Mouse (Mus musculus) neutrophil, adult 5-6 weeks (primary cell): ENCODE results near the gene Rexo4. TPM values are rescaled to one million over a fixed set of nuclear protein-coding genes. Genes with fewer than 3 reads are reported as not detected.

Source experiments
- ATAC-seq: fragments of 151-379, 151-347 bp; 2 replicates; pipeline ENCODE4 v1.8.0; 2017; ENCODE audit warnings: mild to moderate bottlenecking, moderate TSS enrichment; ENCODE audit not compliant: insufficient number of reproducible peaks, poor library complexity, low FRiP score, severe bottlenecking; ENCODE audit errors: extremely low read depth
- total RNA-seq: library from RNA; stranded (forward); fragments of 200-1000 nt; gene quantifications from 2 replicates; pipeline ENCODE4 v1.2.3, GENCODE M21; 2017

The Rexo4 gene
- total RNA-seq: 76.4 and 98.3 TPM in 2 replicates

- peak; percentile 92 for ATAC-seq
These were observed at the start of gene Rexo4 for GRCm38 (mm10) chr2:26963923-26964723. Rexo4 (minus strand) TSS chr2:26964386.

GRCm38 (mm10) chr2:27009714-27010244, 45.6 kb upstream of the Rexo4 start, which contains the start of gene Cacfd1:
Cacfd1 (plus strand) TSS chr2:27009926.
- peak; percentile 85 for ATAC-seq

- no peak for ATAC-seq
These were observed 43.5 kb upstream of the Rexo4 start for GRCm38 (mm10) chr2:27007701-27008100.

GRCm38 (mm10) chr2:27006255-27006654, 42.1 kb upstream of the Rexo4 start:
- ATAC-seq: no peak

- no peak for ATAC-seq
These were observed 33.8 kb upstream of the Rexo4 start for GRCm38 (mm10) chr2:26997993-26998392.

- ATAC-seq: no peak
These were observed 33.3 kb upstream of the Rexo4 start for GRCm38 (mm10) chr2:26997498-26997897.

GRCm38 (mm10) chr2:26993936-26994335, 29.8 kb upstream of the Rexo4 start:
- no peak for ATAC-seq

- no peak for ATAC-seq
These were observed 20.5 kb upstream of the Rexo4 start for GRCm38 (mm10) chr2:26984640-26985039.

- no peak for ATAC-seq
These were observed 20.0 kb upstream of the Rexo4 start for GRCm38 (mm10) chr2:26984179-26984578.

- ATAC-seq: no peak
These were observed 16.2 kb upstream of the Rexo4 start for GRCm38 (mm10) chr2:26980361-26980760.

- ATAC-seq: peak; percentile 17; the same call in 1 of the 2 replicates
These were observed 9.8 kb upstream of the Rexo4 start for GRCm38 (mm10) chr2:26973960-26974359.

GRCm38 (mm10) chr2:26973116-26973515, 8.9 kb upstream of the Rexo4 start, which contains the start of gene Adamts13:
Adamts13 (plus strand) TSS chr2:26973416.
- ATAC-seq: no peak

- no peak for ATAC-seq
These were observed 3.1 kb upstream of the Rexo4 start for GRCm38 (mm10) chr2:26967262-26967661.

GRCm38 (mm10) chr2:26964724-26965370, 661 bp upstream of the Rexo4 start:
- no peak for ATAC-seq

GRCm38 (mm10) chr2:26960756-26961155, 3.4 kb downstream of the Rexo4 start:
- ATAC-seq: no peak

GRCm38 (mm10) chr2:26957488-26957859, 6.7 kb downstream of the Rexo4 start:
- ATAC-seq: no peak

- ATAC-seq: no peak
These were observed 7.2 kb downstream of the Rexo4 start for GRCm38 (mm10) chr2:26956811-26957487.

- ATAC-seq: no peak
These were observed 9.3 kb downstream of the Rexo4 start for GRCm38 (mm10) chr2:26954735-26955395.

GRCm38 (mm10) chr2:26952866-26953265, 11.3 kb downstream of the Rexo4 start:
- ATAC-seq: no peak
